Mouse (Mus musculus) brown adipose tissue, adult 24 weeks (tissue): ENCODE measurements around the gene Fam171a2. TPM values are rescaled to one million over a fixed set of nuclear protein-coding genes. Genes with fewer than 3 reads are reported as not detected.

Experiments used
- H3K27ac ChIP-seq: fragments of 200-500 bp; replicated peaks from 2 replicates; pipeline ENCODE4 v1.5.1; 2012; ENCODE audit warnings: low read depth, mild to moderate bottlenecking, low read length
- H3K4me1 ChIP-seq: fragments of 200-500 bp; 2 replicates; pipeline ENCODE4 v1.6.1; 2012; ENCODE audit warnings: low read length, mixed read lengths; ENCODE audit not compliant: control insufficient read depth, insufficient read depth, insufficient read length
- H3K4me3 ChIP-seq: fragments of 200-500 bp; 2 replicates; pipeline ENCODE4 v1.5.1; 2012; ENCODE audit warnings: low read depth, mild to moderate bottlenecking, low read length, moderate library complexity; ENCODE audit not compliant: insufficient read depth
- polyA plus RNA-seq: library from polyadenylated mRNA; stranded (reverse); fragments of >200 nt; gene quantifications from 2 replicates; pipeline ENCODE4 v1.2.4, GENCODE M21; 2012; ENCODE audit not compliant: missing spikeins, insufficient read depth, insufficient read length

Fam171a2 gene
- polyA plus RNA-seq, 1 experiment, result 1.0 TPM

- no peak overlapping the region for H3K4me3 ChIP-seq
Measured at GRCm38 (mm10) chr11:102404161-102405010, 43.1 kb downstream of the Fam171a2 start.

GRCm38 (mm10) chr11:102403657-102404056, 43.8 kb downstream of the Fam171a2 start:
- no peak overlapping the region for H3K4me3 ChIP-seq
- peaks cover 4% of the 10 kb centered on the region; the same call in 1 of the 2 replicates for H3K4me1 ChIP-seq
- no peak overlapping the region for H3K27ac ChIP-seq

More at GRCm38 (mm10) chr11:102404161-102405010, 43.1 kb downstream of the Fam171a2 start:
- H3K4me1 ChIP-seq, result peaks cover 4% of the 10 kb centered on the region; the same call in 1 of the 2 replicates
- H3K27ac ChIP-seq, result no peak overlapping the region

- peaks cover 4% of the 10 kb centered on the region; the same call in 1 of the 2 replicates for H3K4me1 ChIP-seq
- H3K27ac ChIP-seq, result no peak overlapping the region
- H3K4me3 ChIP-seq, result no peak overlapping the region
Measured at GRCm38 (mm10) chr11:102401898-102402500, 45.5 kb downstream of the Fam171a2 start.

DNA sequence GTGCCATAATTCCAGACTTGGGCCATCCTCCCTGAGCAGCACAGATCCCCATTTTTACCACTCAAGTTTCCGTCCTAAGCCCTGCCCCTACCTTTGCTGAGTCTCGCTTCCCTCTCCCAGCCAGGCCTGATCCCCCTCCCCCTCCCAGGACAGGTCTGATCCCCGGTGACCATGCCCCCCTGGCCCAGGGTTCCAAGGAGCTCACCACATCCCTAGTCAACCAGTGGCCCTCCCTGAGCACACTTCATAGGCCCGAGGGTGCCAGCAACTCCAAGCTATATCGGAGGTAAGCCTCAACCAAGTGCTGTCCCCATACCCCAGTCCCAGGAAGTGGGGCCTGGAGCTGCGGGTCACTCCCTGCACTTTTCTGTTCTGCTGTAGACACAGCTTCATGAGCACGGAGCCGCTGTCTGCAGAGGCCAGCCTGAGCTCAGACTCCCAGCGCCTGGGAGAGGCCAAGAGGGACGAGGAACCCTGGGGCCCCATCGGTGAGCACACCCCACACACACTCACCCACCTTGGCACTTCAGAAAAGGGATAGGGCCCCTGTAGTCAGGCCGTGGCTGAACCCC, 46.9 kb downstream of the Fam171a2 start:
- H3K4me1 ChIP-seq, result no peaks in the 10 kb centered on the region
- H3K27ac ChIP-seq, result no peak overlapping the region
- no peak overlapping the region for H3K4me3 ChIP-seq

- Histone ChIP-seq H3K4me1 (no peaks in the 10 kb centered on the region), H3K4me3 (no peak overlapping the region), H3K27ac (no peak overlapping the region)
Measured at GRCm38 (mm10) chr11:102399610-102400072, 47.8 kb downstream of the Fam171a2 start.

DNA sequence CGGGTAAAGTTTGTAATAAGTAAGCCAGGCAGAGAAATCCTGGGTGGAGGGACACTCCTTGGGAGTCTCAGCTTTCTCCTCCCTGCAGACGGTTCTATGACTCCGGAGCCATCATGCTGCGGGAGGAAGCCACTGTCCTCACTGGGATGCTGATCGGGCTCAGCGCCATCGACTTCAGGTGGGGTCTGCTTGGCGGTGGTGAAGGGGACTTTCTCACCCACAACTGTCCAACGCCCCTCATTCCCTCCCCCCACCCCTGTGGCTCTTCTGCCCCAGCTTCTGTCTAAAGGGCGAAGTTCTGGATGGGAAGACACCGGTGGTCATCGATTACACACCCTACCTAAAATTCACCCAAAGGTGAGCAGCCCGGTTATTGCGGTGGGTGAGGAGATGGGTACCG, 48.4 kb downstream of the Fam171a2 start:
- Histone ChIP-seq H3K27ac (no peak overlapping the region), H3K4me3 (no peak overlapping the region), H3K4me1 (no peaks in the 10 kb centered on the region)

DNA sequence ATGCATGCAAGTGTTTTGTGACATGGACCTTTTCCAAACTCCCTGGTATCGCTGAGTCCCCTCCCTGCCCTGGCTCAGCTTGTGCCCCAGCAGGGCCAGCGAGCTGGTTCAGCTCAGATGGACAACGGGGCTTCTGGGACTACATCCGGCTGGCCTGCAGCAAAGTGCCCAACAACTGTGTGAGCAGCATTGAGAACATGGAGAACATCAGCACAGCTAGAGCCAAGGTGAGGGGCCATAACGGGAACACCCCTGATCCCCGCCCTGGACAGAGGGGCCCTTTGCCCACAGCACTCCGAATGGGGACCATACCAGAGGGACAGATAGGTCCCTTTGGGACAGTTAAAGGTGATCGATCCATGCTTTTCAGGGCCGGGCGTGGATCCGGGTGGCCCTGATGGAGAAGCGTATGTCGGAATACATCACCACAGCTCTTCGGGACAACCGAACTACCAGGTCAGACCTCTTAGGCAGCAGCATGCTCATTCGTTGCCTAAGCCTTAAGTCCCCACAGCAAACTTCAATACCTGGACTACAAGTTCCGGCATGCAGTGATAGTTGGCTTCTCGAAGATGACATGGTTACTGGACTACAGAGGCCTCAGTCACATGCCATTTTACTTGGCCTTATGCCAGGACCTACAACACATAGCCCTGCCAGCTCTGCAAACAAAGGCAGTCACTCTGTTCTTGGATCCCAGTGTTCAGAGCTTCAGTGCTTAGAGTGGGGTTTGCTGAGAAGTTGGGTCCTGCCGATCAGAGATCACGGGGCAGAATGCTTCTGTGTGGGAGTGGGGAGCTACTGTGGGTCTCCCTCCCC, 49.3 kb downstream of the Fam171a2 start:
- no peak overlapping the region for H3K27ac ChIP-seq
- H3K4me1 ChIP-seq, result peaks cover 4% of the 10 kb centered on the region
- no peak overlapping the region for H3K4me3 ChIP-seq

DNA sequence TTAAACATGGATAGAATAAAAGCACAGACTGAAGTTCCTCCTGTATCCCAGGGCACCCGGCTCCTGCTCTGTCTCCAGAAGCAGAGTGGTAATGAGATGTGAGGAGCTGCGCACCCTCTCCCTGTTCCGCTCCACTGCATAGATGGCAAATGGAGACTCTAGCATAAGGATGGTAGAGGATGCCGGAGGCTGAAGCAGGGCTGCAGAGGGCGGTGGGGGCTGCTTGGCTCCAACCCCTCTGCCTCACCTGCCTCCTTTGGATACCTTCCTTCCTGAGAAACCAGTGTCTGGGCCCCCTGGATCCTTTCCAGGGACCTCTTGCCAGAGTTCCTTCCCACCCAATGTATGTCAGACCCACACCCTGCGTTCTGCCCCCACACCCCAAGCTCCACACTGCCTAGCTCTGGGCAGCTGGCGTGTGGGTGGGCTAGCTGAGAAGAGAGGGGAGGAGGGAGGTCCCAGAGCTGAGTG, 50.8 kb downstream of the Fam171a2 start:
- Histone ChIP-seq H3K4me3 (no peak overlapping the region), H3K27ac (no peak overlapping the region), H3K4me1 (peaks cover 4% of the 10 kb centered on the region)

- H3K4me3 ChIP-seq, result no peak overlapping the region
- no peak overlapping the region for H3K27ac ChIP-seq
- H3K4me1 ChIP-seq, result peaks cover 4% of the 10 kb centered on the region
Measured at GRCm38 (mm10) chr11:102396263-102396662, 51.2 kb downstream of the Fam171a2 start.

DNA sequence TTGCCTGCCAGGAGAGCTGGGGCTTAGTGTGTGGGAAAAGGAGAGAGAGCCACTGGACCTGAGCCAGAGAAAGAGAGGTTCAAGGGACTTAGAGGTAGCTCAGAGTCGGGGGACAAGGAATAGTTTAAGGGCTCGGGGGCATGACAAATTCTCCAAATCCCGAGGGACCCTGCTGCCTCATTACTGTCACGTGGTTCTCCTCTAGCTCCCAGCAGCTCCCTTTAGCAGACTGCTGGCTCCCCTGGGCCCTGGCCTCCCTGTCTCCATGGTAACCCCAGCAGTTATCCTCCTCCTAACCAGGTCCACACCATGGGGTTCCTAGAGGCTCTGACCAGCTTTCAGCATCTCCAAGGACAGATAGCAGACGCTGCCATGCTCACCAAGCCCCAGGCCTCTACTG, 52.2 kb downstream of the Fam171a2 start:
- Histone ChIP-seq H3K4me3 (no peak overlapping the region), H3K27ac (no peak overlapping the region), H3K4me1 (peaks cover 4% of the 10 kb centered on the region)

DNA sequence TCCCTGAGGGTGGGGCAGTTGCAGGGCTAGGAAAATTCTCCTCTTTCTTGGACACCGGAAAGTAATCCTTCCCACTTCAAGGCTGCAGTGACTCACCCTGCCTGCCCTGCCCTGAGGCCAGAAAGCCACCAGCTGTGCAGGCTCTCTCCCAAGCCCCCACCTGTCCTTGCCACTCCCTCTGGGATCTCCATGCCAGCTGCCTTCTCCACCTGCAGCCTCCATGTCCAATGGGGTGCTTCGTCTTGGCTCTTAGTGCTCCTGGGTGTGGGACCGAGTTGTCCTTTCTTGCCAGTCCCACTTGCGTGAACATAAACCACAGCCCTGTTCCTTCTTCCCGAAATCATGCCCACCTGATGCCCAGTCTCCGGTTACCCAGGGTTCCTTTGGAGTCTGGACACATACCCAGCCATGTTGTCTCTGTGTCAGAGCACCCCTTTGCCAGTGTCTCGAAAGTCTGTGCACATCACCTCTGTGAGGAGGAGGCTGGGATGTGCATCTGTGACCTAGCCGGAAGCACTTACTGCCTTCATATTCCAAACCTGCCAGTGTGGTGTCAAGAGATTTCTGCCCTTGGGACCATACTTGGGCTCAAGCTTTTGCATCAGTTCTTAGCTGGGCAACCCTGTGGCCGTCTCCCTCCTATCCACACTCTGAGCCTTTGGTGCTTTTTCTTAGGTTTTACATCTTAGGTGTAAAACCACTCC, 52.9 kb downstream of the Fam171a2 start:
- no peak overlapping the region for H3K4me3 ChIP-seq
- H3K4me1 ChIP-seq, result peaks cover 4% of the 10 kb centered on the region
- H3K27ac ChIP-seq, result no peak overlapping the region

DNA sequence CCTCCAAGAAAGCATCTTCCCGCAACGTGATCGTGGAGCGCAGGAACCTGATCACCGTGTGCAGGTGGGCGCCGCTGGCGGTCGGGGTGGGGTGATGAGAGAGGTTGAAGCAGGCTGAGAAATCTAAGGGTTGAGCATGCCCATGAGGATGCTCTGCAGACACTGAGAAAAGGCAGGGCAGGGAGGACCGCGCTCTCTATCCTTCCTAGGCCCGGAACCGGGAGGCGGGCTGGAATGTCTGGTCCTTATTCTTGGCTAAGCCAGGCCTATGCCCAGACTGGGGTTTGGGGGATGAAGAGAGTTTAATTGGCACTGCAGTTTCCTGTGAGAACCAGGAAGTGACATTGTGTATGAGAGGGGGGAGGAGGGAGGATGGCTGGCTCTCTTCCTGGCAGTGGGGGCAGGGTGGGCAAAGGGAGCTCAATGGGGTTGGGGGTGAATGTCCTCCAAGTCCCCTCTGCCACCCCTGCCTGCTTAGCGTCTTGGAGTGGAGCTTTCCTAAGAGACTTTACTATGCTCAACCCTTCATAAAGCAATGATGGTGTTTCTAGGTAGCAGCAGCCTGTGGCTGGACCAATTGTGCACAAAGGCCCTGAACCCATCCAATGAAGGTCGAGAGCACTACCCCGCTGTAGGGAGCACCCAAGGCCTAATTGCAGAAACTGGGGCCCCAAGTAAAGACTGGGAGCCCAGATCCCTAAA, 53.6 kb downstream of the Fam171a2 start:
- peak overlapping the region; percentile 44; the same call in 1 of the 2 replicates for H3K4me3 ChIP-seq
- peaks cover 4% of the 10 kb centered on the region for H3K4me1 ChIP-seq
- no peak overlapping the region for H3K27ac ChIP-seq

- no peak within 1 kb of the TSS for H3K27ac ChIP-seq
Measured at GRCm38 (mm10) chr11:102393238-102393634, 54.2 kb downstream of the Fam171a2 start, which contains the start of gene Rundc3a. TSS of gene Rundc3a (plus strand) at chr11:102393403.

More at GRCm38 (mm10) chr11:102393238-102393634, 54.2 kb downstream of the Fam171a2 start, which contains the start of gene Rundc3a:
- H3K4me1 ChIP-seq, result peaks cover 4% of the 10 kb centered on the region
- H3K4me3 ChIP-seq, result peak within 1 kb of the TSS; percentile 44; the same call in 1 of the 2 replicates
